Mouse (Mus musculus) ES-Bruce4 (cell line): ENCODE results near the gene Ankrd52. TPM values are rescaled to one million over a fixed set of nuclear protein-coding genes. Genes with fewer than 3 reads are reported as not detected.

Experiments
- H3K27ac ChIP-seq: 2 replicates; pipeline ENCODE4 v1.5.1; 2012; ENCODE audit warnings: low read length, inconsistent platforms; ENCODE audit not compliant: insufficient read depth
- H3K27me3 ChIP-seq: 2 replicates; pipeline ENCODE4 v1.6.1; 2012; ENCODE audit warnings: mild to moderate bottlenecking, low read length, inconsistent platforms; ENCODE audit not compliant: control insufficient read depth, poor library complexity, insufficient read depth, severe bottlenecking
- H3K36me3 ChIP-seq: 2 replicates; pipeline ENCODE4 v1.6.1; 2012; ENCODE audit warnings: inconsistent platforms, mild to moderate bottlenecking, low read length, moderate library complexity; ENCODE audit not compliant: control insufficient read depth, poor library complexity, insufficient read depth, severe bottlenecking
- H3K4me1 ChIP-seq: one replicate; pipeline ENCODE4 v1.8.1; 2011; ENCODE audit warnings: low read length; ENCODE audit not compliant: control insufficient read depth, insufficient read depth
- H3K4me3 ChIP-seq: 2 replicates; pipeline ENCODE4 v1.5.1; 2011; ENCODE audit warnings: low read depth, mild to moderate bottlenecking, low read length
- H3K9ac ChIP-seq: 2 replicates; pipeline ENCODE4 v1.6.1; 2012; ENCODE audit warnings: low read depth, mild to moderate bottlenecking, inconsistent platforms; ENCODE audit not compliant: poor library complexity, severe bottlenecking
- H3K9me3 ChIP-seq: replicated peaks from 2 replicates; pipeline ENCODE4 v1.6.1; 2012; ENCODE audit warnings: mild to moderate bottlenecking, low read length, inconsistent platforms; ENCODE audit not compliant: control insufficient read depth, poor library complexity, insufficient read depth, severe bottlenecking
- CTCF ChIP-seq: IDR thresholded peaks from one replicate; pipeline ENCODE4 v1.8.1; 2011; ENCODE audit warnings: low read depth, low read length
- EP300 ChIP-seq: IDR thresholded peaks from 2 replicates; pipeline ENCODE4 v1.6.1; 2011; ENCODE audit warnings: low read depth, low read length; ENCODE audit not compliant: insufficient read depth
- POLR2A ChIP-seq: IDR thresholded peaks from one replicate; pipeline ENCODE4 v1.8.1; 2011; ENCODE audit warnings: low read length; ENCODE audit not compliant: insufficient read depth
- polyA plus RNA-seq: library from polyadenylated mRNA; stranded (reverse); fragments of >200 nt; gene quantifications from 2 replicates; pipeline ENCODE4 v1.2.4, GENCODE M21; 2011; ENCODE audit warnings: low read depth; ENCODE audit not compliant: missing spikeins, insufficient read depth, insufficient read length

Ankrd52 gene
- polyA plus RNA-seq, 1 experiment, result 29.0 TPM

DNA sequence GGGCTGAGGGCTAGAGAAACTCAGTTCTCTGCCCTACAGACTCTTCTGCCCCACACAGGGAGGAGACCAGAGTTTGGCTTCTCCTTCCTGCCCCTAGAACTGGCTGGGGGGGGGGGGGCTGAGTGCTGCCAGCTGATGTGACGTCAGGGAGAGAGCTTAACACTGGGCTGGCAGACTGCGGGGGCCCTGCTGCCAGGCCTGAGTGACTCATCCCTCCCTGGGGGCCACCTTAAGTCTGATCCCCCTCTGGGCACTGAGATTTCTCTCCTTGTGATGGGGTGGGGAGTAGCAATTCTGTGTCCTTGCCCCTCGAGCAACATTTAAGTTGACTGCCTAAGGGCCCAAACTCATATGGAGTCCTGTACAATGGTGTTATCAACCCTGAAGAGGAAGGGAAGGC is 1.5 kb downstream of the Ankrd52 start:
- Histone ChIP-seq H3K4me3 (no peak overlapping the region), H3K4me1 (no peaks in the 10 kb centered on the region), H3K9me3 (no peaks in the 10 kb centered on the region), H3K27ac (no peak overlapping the region), H3K36me3 (peaks cover 19% of the 10 kb centered on the region), H3K27me3 (no peaks in the 10 kb centered on the region), H3K9ac (no peak overlapping the region)
- no peak for TF ChIP-seq POLR2A
- TF ChIP-seq CTCF, result no peak
- TF ChIP-seq EP300, result no peak

DNA sequence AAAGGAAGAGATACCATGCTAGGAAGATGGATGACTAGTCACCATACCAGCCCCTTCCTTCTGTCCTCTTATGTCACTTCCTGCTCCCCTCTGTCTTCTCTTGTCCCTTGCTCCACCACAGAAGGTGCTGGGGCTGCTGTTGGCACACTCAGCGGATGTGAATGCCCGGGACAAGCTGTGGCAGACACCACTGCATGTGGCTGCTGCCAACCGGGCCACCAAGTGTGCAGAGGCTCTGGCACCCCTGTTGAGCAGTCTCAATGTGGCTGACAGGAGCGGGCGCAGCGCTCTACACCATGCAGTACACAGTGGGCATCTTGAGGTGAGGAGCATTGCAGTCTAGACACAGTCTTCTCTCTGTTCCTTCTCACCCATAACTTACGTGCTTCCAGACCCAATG is 2.3 kb downstream of the Ankrd52 start:
- peaks cover 26% of the 10 kb centered on the region for H3K36me3 ChIP-seq
- H3K9me3 ChIP-seq, result no peaks in the 10 kb centered on the region
- no peak overlapping the region for H3K4me3 ChIP-seq
- H3K27me3 ChIP-seq, result no peaks in the 10 kb centered on the region
- TF ChIP-seq CTCF (no peak), POLR2A (no peak)
- H3K4me1 ChIP-seq, result no peaks in the 10 kb centered on the region
- H3K27ac ChIP-seq, result no peak overlapping the region
- H3K9ac ChIP-seq, result no peak overlapping the region

DNA sequence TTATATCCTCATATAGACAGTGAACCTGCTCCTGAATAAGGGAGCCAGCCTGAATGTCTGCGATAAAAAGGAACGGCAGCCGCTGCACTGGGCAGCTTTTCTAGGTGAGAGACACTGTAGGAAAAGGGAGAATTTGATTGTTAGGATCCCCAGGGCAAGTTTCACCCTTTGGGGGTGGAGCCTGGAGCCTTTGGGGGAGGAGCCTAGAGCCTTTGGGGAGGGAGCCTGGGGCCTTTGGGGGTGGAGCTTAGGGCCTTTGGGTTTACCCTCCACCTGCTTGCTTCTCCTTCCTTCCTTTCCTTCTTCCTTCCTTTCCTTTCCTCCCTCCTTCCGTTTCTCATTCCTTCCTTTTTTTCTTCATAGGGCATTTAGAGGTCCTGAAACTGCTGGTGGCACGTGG is 3.6 kb downstream of the Ankrd52 start:
- H3K9me3 ChIP-seq, result no peaks in the 10 kb centered on the region
- no peak overlapping the region for H3K4me3 ChIP-seq
- no peaks in the 10 kb centered on the region for H3K27me3 ChIP-seq
- H3K27ac ChIP-seq, result no peak overlapping the region
- peaks cover 31% of the 10 kb centered on the region for H3K36me3 ChIP-seq
- TF ChIP-seq CTCF (no peak), EP300 (no peak), POLR2A (no peak)
- H3K4me1 ChIP-seq, result no peaks in the 10 kb centered on the region
- no peak overlapping the region for H3K9ac ChIP-seq

DNA sequence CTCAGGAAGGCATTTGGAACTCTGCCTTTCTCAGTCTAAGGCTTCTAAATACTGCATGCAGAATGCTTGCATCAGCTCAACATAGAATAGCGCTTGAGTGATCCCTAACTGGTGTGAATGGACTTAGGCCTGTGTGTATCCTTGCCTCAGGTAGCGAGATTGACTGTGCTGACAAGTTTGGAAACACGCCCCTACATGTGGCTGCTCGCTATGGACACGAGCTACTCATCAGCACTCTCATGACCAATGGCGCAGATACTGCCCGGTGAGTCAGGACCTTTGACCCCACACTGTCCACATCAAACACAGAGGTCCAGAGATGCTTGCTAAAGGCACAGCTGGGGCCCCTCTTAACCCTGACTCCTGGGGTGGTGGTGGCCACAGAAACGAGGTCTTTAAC is 5.6 kb downstream of the Ankrd52 start:
- Histone ChIP-seq H3K4me3 (no peak overlapping the region), H3K9ac (no peak overlapping the region), H3K27me3 (no peaks in the 10 kb centered on the region), H3K27ac (no peak overlapping the region), H3K9me3 (no peaks in the 10 kb centered on the region), H3K4me1 (no peaks in the 10 kb centered on the region), H3K36me3 (peaks cover 44% of the 10 kb centered on the region)
- no peak for TF ChIP-seq EP300
- TF ChIP-seq POLR2A, result no peak
- no peak for TF ChIP-seq CTCF

DNA sequence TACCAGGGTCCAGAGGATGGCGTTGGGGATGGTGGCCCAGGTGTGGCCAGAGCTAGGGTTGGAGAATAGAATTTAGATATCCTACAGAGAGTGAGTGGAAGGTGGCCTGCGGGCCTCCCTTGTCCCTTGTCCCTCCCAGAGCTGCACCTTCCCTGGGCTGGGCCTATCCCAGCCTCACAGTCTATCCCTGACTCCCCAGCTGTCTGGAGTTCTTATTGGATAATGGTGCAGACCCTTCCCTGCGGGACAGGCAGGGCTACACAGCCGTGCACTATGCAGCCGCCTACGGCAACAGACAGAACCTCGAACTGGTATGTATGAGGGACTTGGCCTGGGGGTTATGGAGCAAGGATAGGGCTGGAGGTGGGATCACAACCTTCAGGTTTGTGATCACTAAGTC is 9.0 kb downstream of the Ankrd52 start:
- peaks cover 68% of the 10 kb centered on the region for H3K36me3 ChIP-seq
- no peak for TF ChIP-seq CTCF
- TF ChIP-seq EP300, result no peak
- no peak overlapping the region for H3K27ac ChIP-seq
- no peaks in the 10 kb centered on the region for H3K27me3 ChIP-seq
- H3K4me1 ChIP-seq, result no peaks in the 10 kb centered on the region
- H3K9ac ChIP-seq, result no peak overlapping the region
- no peaks in the 10 kb centered on the region for H3K9me3 ChIP-seq
- H3K4me3 ChIP-seq, result no peak overlapping the region

DNA sequence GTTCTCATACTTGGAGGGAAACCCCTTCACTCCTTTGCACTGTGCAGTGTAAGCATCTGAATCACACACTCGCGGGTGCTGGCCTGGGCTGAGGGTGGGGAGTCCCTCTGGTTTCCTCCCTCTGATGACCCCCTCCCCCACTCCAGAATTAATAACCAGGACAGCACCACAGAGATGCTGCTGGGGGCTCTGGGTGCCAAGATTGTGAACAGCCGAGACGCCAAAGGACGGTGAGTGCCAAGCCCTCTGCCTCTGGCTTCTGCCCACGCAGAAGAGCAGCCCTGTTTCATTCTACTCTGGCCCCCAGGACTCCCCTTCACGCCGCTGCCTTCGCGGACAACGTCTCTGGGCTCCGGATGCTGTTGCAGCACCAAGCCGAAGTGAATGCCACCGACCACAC is 12.0 kb downstream of the Ankrd52 start:
- no peak for TF ChIP-seq EP300
- TF ChIP-seq CTCF, result no peak
- no peak for TF ChIP-seq POLR2A

DNA sequence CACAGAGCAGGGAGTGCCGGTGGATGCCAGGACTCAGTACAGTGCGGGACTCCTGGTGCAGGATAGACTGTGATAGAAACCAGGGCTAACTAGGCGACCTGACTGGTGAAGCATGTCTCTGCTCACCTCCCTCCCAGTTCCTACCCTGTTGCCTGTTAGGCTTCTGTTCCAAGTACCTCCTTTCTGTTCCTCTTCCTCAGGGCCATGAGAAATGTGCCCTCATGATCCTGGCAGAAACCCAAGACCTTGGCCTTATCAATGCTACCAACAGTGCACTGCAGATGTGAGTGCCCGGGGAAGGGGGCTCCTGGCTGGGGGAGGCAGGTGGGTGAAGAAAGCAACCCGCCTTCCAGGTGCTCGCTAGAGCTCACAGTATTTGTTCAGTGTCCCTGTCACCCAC is 12.7 kb downstream of the Ankrd52 start:
- Histone ChIP-seq H3K4me1 (no peaks in the 10 kb centered on the region), H3K27ac (no peak overlapping the region), H3K27me3 (no peaks in the 10 kb centered on the region), H3K9me3 (no peaks in the 10 kb centered on the region), H3K9ac (no peak overlapping the region), H3K36me3 (peaks cover 52% of the 10 kb centered on the region), H3K4me3 (no peak overlapping the region)
- TF ChIP-seq EP300 (no peak), CTCF (no peak), POLR2A (no peak)

More for the DNA sequence above, 12.0 kb downstream of the Ankrd52 start:
- Histone ChIP-seq H3K9ac (no peak overlapping the region), H3K27me3 (no peaks in the 10 kb centered on the region), H3K27ac (no peak overlapping the region), H3K4me1 (no peaks in the 10 kb centered on the region), H3K36me3 (peaks cover 56% of the 10 kb centered on the region), H3K9me3 (no peaks in the 10 kb centered on the region), H3K4me3 (no peak overlapping the region)
